Mouse (Mus musculus): ENCODE results near the gene Fam110a. TPM values are rescaled to one million over a fixed set of nuclear protein-coding genes. Genes with fewer than 3 reads are reported as not detected.
"Not testable (repeated sequence)": the region's sequence is repeated elsewhere in the genome, so short reads cannot be mapped to it uniquely, and the experiment has no call there.

Fam110a gene
- total RNA-seq, 2 experiments from 2014 or later = 13.1 to 13.4 TPM

- DNase-seq (ENCODE audit: low spot score in 2 of 2) = no peak
Measured at GRCm38 (mm10) chr2:151997776-151998504, 17.9 kb upstream of the Fam110a start.

GRCm38 (mm10) chr2:151997190-151997575 lies 17.2 kb upstream of the Fam110a start:
- DNase-seq (ENCODE audit: low spot score in 2 of 2) = not testable (repeated sequence)

- peak; percentile 70 to 77 for DNase-seq (ENCODE audit: low spot score in 2 of 2)
Measured at GRCm38 (mm10) chr2:151996229-151997189, 16.5 kb upstream of the Fam110a start, which contains the start of gene Slc52a3. Gene Slc52a3 (plus strand): TSS chr2:151996511.

GRCm38 (mm10) chr2:151994350-151995122 lies 14.5 kb upstream of the Fam110a start:
- peak; percentile 40 to 52 for DNase-seq (ENCODE audit: low spot score in 2 of 2)

- DNase-seq (ENCODE audit: low spot score in 2 of 2) = no peak
Measured at GRCm38 (mm10) chr2:151991446-151991845, 11.4 kb upstream of the Fam110a start.

GRCm38 (mm10) chr2:151990985-151991394 lies 11.0 kb upstream of the Fam110a start:
- no peak for DNase-seq (ENCODE audit: low spot score in 2 of 2)

- no peak for DNase-seq (ENCODE audit: low spot score in 2 of 2)
Measured at GRCm38 (mm10) chr2:151988978-151989377, 9.0 kb upstream of the Fam110a start.

GRCm38 (mm10) chr2:151986958-151987357 lies 6.9 kb upstream of the Fam110a start:
- DNase-seq (ENCODE audit: low spot score in 2 of 2) = no peak

GRCm38 (mm10) chr2:151985426-151986172 lies 5.6 kb upstream of the Fam110a start:
- DNase-seq (ENCODE audit: low spot score in 2 of 2) = no peak

- no peak for DNase-seq (ENCODE audit: low spot score in 2 of 2)
Measured at GRCm38 (mm10) chr2:151984019-151984418, 4.0 kb upstream of the Fam110a start.

- no peak for DNase-seq (ENCODE audit: low spot score in 2 of 2)
Measured at GRCm38 (mm10) chr2:151982476-151982875, 2.5 kb upstream of the Fam110a start.

GRCm38 (mm10) chr2:151981268-151981667 lies 1.2 kb upstream of the Fam110a start:
- no peak for DNase-seq (ENCODE audit: low spot score in 2 of 2)

GRCm38 (mm10) chr2:151980355-151980693 lies 305 bp upstream of the Fam110a start:
- no peak for DNase-seq (ENCODE audit: low spot score in 2 of 2)

GRCm38 (mm10) chr2:151978494-151978893 lies 1.5 kb downstream of the Fam110a start:
- no peak for DNase-seq (ENCODE audit: low spot score in 2 of 2)

GRCm38 (mm10) chr2:151977689-151978440 lies 2.2 kb downstream of the Fam110a start:
- DNase-seq (ENCODE audit: low spot score in 2 of 2) = no peak

- DNase-seq (ENCODE audit: low spot score in 2 of 2) = no peak
Measured at GRCm38 (mm10) chr2:151976067-151976466, 4.0 kb downstream of the Fam110a start.

GRCm38 (mm10) chr2:151975295-151975694 lies 4.7 kb downstream of the Fam110a start:
- no peak for DNase-seq (ENCODE audit: low spot score in 2 of 2)

- no peak for DNase-seq (ENCODE audit: low spot score in 2 of 2)
Measured at GRCm38 (mm10) chr2:151973595-151974562, 6.1 kb downstream of the Fam110a start.
